Mouse (Mus musculus): ENCODE data around the gene Lfng. TPM values are rescaled to one million over a fixed set of nuclear protein-coding genes. Genes with fewer than 3 reads are reported as not detected.

The Lfng gene
- polyA plus RNA-seq, 1 experiment: 37.0 TPM

DNA sequence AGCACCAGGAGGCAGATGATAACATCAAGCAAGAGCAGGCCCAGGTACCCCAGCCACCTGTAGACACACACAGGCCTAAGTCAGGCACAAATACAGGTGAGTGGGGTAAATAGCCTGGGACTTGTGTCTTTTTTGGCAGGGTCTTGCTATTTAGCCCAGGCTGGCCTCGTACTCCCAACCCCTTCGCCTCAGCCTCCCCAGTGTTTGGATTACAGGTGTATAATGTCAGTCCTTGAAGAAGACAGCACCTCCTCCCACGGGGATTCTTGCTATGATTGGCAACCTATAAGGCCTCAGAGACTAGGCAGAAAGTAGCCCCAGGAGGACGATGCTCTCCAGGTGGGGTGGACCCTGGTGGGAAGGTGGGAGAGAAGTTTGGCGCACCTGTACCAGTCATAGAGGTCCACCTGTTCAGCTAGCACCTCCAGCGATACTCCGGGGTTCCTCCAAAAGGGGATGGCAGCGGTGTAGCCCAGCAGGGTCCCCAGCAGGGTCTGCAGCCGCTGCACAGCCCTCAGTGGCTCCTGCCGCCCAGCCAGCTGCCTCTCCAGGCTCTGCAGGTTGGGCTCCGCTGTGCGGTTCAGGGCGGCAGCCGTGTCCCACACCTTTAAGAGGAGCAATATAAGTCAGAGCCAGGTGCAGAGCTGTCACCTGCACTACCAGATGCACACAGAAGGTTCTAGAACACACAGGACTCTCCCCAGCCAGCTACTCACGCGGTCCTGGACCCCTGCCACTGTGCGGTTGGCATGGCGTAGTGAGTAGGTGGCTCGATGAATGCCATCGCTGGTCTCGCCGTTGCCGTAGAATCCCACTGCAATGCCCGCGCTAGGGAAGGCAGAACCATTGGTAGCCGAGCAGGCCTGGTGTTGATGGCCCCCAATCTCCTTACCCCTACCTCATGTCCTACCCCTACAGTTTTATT, 27.9 kb downstream of the Lfng start:
- H3K27ac ChIP-seq (ENCODE audit: insufficient read depth, low read length): no peak overlapping the region
- H3K4me1 ChIP-seq (ENCODE audit: control insufficient read depth, insufficient read depth, low read length): peaks cover 10% of the 10 kb centered on the region
- TF ChIP-seq POLR2A (IDR thresholded peaks at IDR 0.05; ENCODE audit: extremely low read depth, insufficient read depth, low read length) (no peak), CTCF (IDR thresholded peaks at IDR 0.05; ENCODE audit: extremely low read depth, insufficient read depth, low read length) (no peak)
- H3K4me3 ChIP-seq (ENCODE audit: insufficient read depth, low read length): no peak overlapping the region

DNA sequence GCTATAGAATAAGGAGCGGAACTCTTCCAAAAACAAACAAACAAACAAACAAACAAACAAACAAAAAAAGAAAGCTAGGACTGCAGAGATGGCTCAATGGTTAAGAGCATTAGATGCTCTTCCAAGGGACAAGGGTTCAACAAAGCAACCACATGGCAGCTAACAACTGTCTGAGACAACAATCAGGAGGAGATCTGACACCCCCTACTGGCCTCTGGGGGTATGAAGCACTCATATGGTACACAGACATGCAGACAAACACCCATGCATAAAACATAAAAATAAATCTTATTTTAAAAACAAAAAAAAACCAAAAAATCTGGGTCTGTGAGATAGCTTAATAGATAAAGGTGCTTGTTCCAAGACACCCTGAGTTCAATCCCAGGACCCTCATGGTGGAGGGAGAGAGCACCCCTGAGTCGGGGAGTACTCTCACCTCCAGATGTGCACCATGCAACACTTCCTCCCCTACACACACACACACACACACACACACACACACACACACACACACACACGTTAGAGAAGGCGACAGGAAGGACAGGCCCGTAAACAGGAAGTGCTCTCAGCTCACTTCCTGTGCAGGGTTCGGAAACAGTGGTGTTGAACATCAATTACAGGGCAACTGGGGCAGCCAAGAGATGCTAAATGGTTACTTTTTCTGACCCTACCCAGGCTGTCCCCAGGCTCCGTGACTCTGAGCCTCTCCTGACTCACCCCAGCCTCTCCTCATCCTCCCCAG, 29.4 kb downstream of the Lfng start:
- H3K4me1 ChIP-seq (ENCODE audit: control insufficient read depth, insufficient read depth, low read length): peaks cover 10% of the 10 kb centered on the region
- TF ChIP-seq CTCF (IDR thresholded peaks at IDR 0.05; ENCODE audit: extremely low read depth, insufficient read depth, low read length): no peak
- TF ChIP-seq POLR2A (IDR thresholded peaks at IDR 0.05; ENCODE audit: extremely low read depth, insufficient read depth, low read length): no peak
- no peak overlapping the region for H3K27ac ChIP-seq (ENCODE audit: insufficient read depth, low read length)
- H3K4me3 ChIP-seq (ENCODE audit: insufficient read depth, low read length): no peak overlapping the region

- Histone ChIP-seq H3K27ac (ENCODE audit: insufficient read depth, low read length) (no peak overlapping the region), H3K4me3 (ENCODE audit: insufficient read depth, low read length) (no peak overlapping the region), H3K4me1 (ENCODE audit: control insufficient read depth, insufficient read depth, low read length) (peaks cover 12% of the 10 kb centered on the region)
- no peak for TF ChIP-seq POLR2A (IDR thresholded peaks at IDR 0.05; ENCODE audit: extremely low read depth, insufficient read depth, low read length)
- no peak for TF ChIP-seq CTCF (IDR thresholded peaks at IDR 0.05; ENCODE audit: extremely low read depth, insufficient read depth, low read length)
Observed at GRCm38 (mm10) chr5:140637058-140637410, 29.9 kb downstream of the Lfng start.

DNA sequence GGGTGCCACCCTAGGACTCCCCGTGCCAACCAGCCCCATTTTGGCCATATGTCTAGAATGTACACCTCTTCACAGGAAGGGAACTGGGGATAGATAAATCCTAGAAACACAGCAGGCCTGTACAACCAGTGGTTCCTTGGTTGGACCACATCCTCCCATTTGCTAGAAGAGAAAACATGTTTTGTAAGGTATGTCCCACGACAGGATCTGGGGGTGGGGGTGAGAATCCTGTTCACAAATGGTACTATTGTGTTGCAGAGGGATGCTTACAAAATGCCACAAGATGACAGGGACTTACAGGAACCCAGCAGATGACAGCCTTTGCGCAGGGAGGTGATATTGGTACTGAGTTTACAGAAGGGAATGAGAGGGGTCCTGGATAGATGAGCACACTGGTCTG, 30.9 kb downstream of the Lfng start:
- H3K4me3 ChIP-seq (ENCODE audit: insufficient read depth, low read length): no peak overlapping the region
- H3K4me1 ChIP-seq (ENCODE audit: control insufficient read depth, insufficient read depth, low read length): peaks cover 12% of the 10 kb centered on the region
- no peak overlapping the region for H3K27ac ChIP-seq (ENCODE audit: insufficient read depth, low read length)
- TF ChIP-seq POLR2A (IDR thresholded peaks at IDR 0.05; ENCODE audit: extremely low read depth, insufficient read depth, low read length) (no peak), CTCF (IDR thresholded peaks at IDR 0.05; ENCODE audit: extremely low read depth, insufficient read depth, low read length) (no peak)

GRCm38 (mm10) chr5:140638484-140638883, 31.4 kb downstream of the Lfng start:
- Histone ChIP-seq H3K27ac (ENCODE audit: insufficient read depth, low read length) (no peak overlapping the region), H3K4me3 (ENCODE audit: insufficient read depth, low read length) (no peak overlapping the region), H3K4me1 (ENCODE audit: control insufficient read depth, insufficient read depth, low read length) (peaks cover 12% of the 10 kb centered on the region)
- no peak for TF ChIP-seq POLR2A (IDR thresholded peaks at IDR 0.05; ENCODE audit: extremely low read depth, insufficient read depth, low read length)

GRCm38 (mm10) chr5:140639312-140639711, 32.2 kb downstream of the Lfng start:
- peaks cover 12% of the 10 kb centered on the region for H3K4me1 ChIP-seq (ENCODE audit: control insufficient read depth, insufficient read depth, low read length)
- no peak overlapping the region for H3K4me3 ChIP-seq (ENCODE audit: insufficient read depth, low read length)
- no peak overlapping the region for H3K27ac ChIP-seq (ENCODE audit: insufficient read depth, low read length)
- TF ChIP-seq POLR2A (IDR thresholded peaks at IDR 0.05; ENCODE audit: extremely low read depth, insufficient read depth, low read length) (no peak), CTCF (IDR thresholded peaks at IDR 0.05; ENCODE audit: extremely low read depth, insufficient read depth, low read length) (no peak)

GRCm38 (mm10) chr5:140639871-140640270, 32.8 kb downstream of the Lfng start:
- TF ChIP-seq POLR2A (IDR thresholded peaks at IDR 0.05; ENCODE audit: extremely low read depth, insufficient read depth, low read length): no peak
- no peak for TF ChIP-seq CTCF (IDR thresholded peaks at IDR 0.05; ENCODE audit: extremely low read depth, insufficient read depth, low read length)
- H3K4me1 ChIP-seq (ENCODE audit: control insufficient read depth, insufficient read depth, low read length): peaks cover 12% of the 10 kb centered on the region

DNA sequence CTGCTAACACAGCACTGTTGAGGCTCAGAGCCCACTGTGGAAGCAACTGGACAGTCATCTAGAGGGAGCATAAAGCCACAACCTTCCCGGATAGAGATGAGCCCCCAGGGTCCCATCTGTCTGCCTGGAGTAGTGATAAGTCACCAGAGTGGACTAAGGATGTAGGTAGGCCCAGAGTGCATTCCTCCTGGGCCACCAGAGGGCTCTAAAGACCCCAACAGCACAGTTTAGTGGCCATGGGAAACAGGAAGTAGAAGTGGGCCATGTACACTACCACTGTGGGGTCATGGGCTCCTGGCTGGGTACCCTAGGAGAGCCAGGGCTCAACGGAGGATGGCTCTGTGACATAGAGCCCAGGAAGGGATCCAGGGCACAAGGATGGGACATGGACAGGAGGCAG, 33.7 kb downstream of the Lfng start:
- Histone ChIP-seq H3K4me1 (ENCODE audit: control insufficient read depth, insufficient read depth, low read length) (peaks cover 10% of the 10 kb centered on the region), H3K27ac (ENCODE audit: insufficient read depth, low read length) (no peak overlapping the region), H3K4me3 (ENCODE audit: insufficient read depth, low read length) (no peak overlapping the region)
- TF ChIP-seq CTCF (IDR thresholded peaks at IDR 0.05; ENCODE audit: extremely low read depth, insufficient read depth, low read length): 0 out of 2 replicates have a peak, but pooled peaks have one; percentile 4
- no peak for TF ChIP-seq POLR2A (IDR thresholded peaks at IDR 0.05; ENCODE audit: extremely low read depth, insufficient read depth, low read length)

More at GRCm38 (mm10) chr5:140639871-140640270, 32.8 kb downstream of the Lfng start:
- Histone ChIP-seq H3K27ac (ENCODE audit: insufficient read depth, low read length) (no peak overlapping the region), H3K4me3 (ENCODE audit: insufficient read depth, low read length) (no peak overlapping the region)

- Histone ChIP-seq H3K4me3 (ENCODE audit: insufficient read depth, low read length) (no peak overlapping the region), H3K4me1 (ENCODE audit: control insufficient read depth, insufficient read depth, low read length) (peaks cover 9% of the 10 kb centered on the region), H3K27ac (ENCODE audit: insufficient read depth, low read length) (no peak overlapping the region)
- no peak for TF ChIP-seq POLR2A (IDR thresholded peaks at IDR 0.05; ENCODE audit: extremely low read depth, insufficient read depth, low read length)
- no peak for TF ChIP-seq CTCF (IDR thresholded peaks at IDR 0.05; ENCODE audit: extremely low read depth, insufficient read depth, low read length)
Observed at GRCm38 (mm10) chr5:140641254-140641928, 34.3 kb downstream of the Lfng start.

Measured in cortical plate, adult 2 months (tissue).